Mouse (Mus musculus): ENCODE measurements around the gene Tomm5. TPM values are rescaled to one million over a fixed set of nuclear protein-coding genes. Genes with fewer than 3 reads are reported as not detected.

Gene Tomm5
- 35.9 to 49.6 TPM (median 41.3 TPM) in 4 replicates for total RNA-seq (2023)

GRCm38 (mm10) chr4:45107601-45108277 lies at the start of gene Tomm5:
Tomm5 (minus strand) TSS chr4:45108114.

GRCm38 (mm10) chr4:45084021-45084894 lies 23.7 kb downstream of the Tomm5 start, which contains the start of gene Fbxo10:
Fbxo10 (minus strand) TSS chr4:45084604.

Other genes with a start within 250 kb of the Tomm5 start
- 22.6 to 24.8 TPM (median 24.0 TPM) in 4 replicates for gene Grhpr, start 126.7 kb downstream of the Tomm5 start, total RNA-seq (2023)
- gene Zbtb5, start 95.7 kb downstream of the Tomm5 start, total RNA-seq (2023): 14.3 to 17.2 TPM (median 15.0 TPM) in 4 replicates
- gene Polr1e, start 89.5 kb downstream of the Tomm5 start, total RNA-seq (2023): 25.1 to 32.3 TPM (median 28.2 TPM) in 4 replicates
- 1.9 to 2.5 TPM (median 2.2 TPM) in 4 replicates for gene Fbxo10, start 23.5 kb downstream of the Tomm5 start, total RNA-seq (2023)
- gene Frmpd1, start 76.8 kb upstream of the Tomm5 start, total RNA-seq (2023): not detected in 4 replicates
- gene Trmt10b, start 189.0 kb upstream of the Tomm5 start, total RNA-seq (2023): 6.6 to 11.4 TPM (median 8.0 TPM) in 4 replicates
- gene Dcaf10, start 234.0 kb upstream of the Tomm5 start, total RNA-seq (2023): 22.3 to 28.1 TPM (median 26.6 TPM) in 4 replicates
- gene Exosc3, start 234.6 kb upstream of the Tomm5 start, total RNA-seq (2023): 42.4 to 55.0 TPM (median 47.7 TPM) in 4 replicates

Data from B cell, adult 62 days (primary cell).